Mouse (Mus musculus) embryo, embryonic 10.5 days (tissue): ENCODE measurements around the gene Clhc1.
A peak's percentile ranks its signal among the peaks of the same experiment; 100 is the strongest.

Experiments
- DNase-seq: peaks from one replicate; pipeline ENCODE4 v3.0.0-alpha.2; 2015; ENCODE audit warnings: low spot score

Clhc1 gene

GRCm38 (mm10) chr11:29563406-29563805 lies 15.7 kb downstream of the Clhc1 start:
- DNase-seq, result no peak

- no peak for DNase-seq
Observed at GRCm38 (mm10) chr11:29571536-29571935, 23.8 kb downstream of the Clhc1 start.

- no peak for DNase-seq
Observed at GRCm38 (mm10) chr11:29572656-29573055, 24.9 kb downstream of the Clhc1 start.

- peak; percentile 5 for DNase-seq
Observed at GRCm38 (mm10) chr11:29579610-29580009, 31.9 kb downstream of the Clhc1 start.

- DNase-seq, result no peak
Observed at GRCm38 (mm10) chr11:29595217-29595616, 47.5 kb downstream of the Clhc1 start.

- DNase-seq, result no peak
Observed at GRCm38 (mm10) chr11:29597159-29597558, 49.4 kb downstream of the Clhc1 start.

- no peak for DNase-seq
Observed at GRCm38 (mm10) chr11:29599000-29599399, 51.2 kb downstream of the Clhc1 start.

- DNase-seq, result no peak
Observed at GRCm38 (mm10) chr11:29603581-29603980, 55.8 kb downstream of the Clhc1 start.

GRCm38 (mm10) chr11:29607465-29607990 lies 59.8 kb downstream of the Clhc1 start:
- no peak for DNase-seq

- DNase-seq, result no peak
Observed at GRCm38 (mm10) chr11:29609756-29610468, 62.2 kb downstream of the Clhc1 start.

GRCm38 (mm10) chr11:29612007-29612406 lies 64.3 kb downstream of the Clhc1 start:
- no peak for DNase-seq

GRCm38 (mm10) chr11:29613185-29613735 lies 65.5 kb downstream of the Clhc1 start:
- DNase-seq, result no peak

- DNase-seq, result no peak
Observed at GRCm38 (mm10) chr11:29614217-29614924, 66.6 kb downstream of the Clhc1 start.

- no peak for DNase-seq
Observed at GRCm38 (mm10) chr11:29622030-29622790, 74.5 kb downstream of the Clhc1 start.

- DNase-seq, result no peak
Observed at GRCm38 (mm10) chr11:29623327-29623726, 75.6 kb downstream of the Clhc1 start.

- no peak for DNase-seq
Observed at GRCm38 (mm10) chr11:29626541-29626940, 78.8 kb downstream of the Clhc1 start.

GRCm38 (mm10) chr11:29627706-29628105 lies 80.0 kb downstream of the Clhc1 start:
- DNase-seq, result no peak
